Mouse (Mus musculus) mammary gland, adult 2 months (tissue): ENCODE data around the gene Kifap3. TPM values are rescaled to one million over a fixed set of nuclear protein-coding genes. Genes with fewer than 3 reads are reported as not detected.

Source experiments
- polyA plus RNA-seq: library from polyadenylated mRNA; depleted of rRNA; stranded (reverse); fragments of >200 nt; gene quantifications from 2 replicates; pipeline ENCODE4 v1.2.3, GENCODE M21; 2012; ENCODE audit warnings: low replicate concordance; rRNA removed

Gene Kifap3
- 3.1 and 5.8 TPM in 2 replicates for polyA plus RNA-seq

DNA sequence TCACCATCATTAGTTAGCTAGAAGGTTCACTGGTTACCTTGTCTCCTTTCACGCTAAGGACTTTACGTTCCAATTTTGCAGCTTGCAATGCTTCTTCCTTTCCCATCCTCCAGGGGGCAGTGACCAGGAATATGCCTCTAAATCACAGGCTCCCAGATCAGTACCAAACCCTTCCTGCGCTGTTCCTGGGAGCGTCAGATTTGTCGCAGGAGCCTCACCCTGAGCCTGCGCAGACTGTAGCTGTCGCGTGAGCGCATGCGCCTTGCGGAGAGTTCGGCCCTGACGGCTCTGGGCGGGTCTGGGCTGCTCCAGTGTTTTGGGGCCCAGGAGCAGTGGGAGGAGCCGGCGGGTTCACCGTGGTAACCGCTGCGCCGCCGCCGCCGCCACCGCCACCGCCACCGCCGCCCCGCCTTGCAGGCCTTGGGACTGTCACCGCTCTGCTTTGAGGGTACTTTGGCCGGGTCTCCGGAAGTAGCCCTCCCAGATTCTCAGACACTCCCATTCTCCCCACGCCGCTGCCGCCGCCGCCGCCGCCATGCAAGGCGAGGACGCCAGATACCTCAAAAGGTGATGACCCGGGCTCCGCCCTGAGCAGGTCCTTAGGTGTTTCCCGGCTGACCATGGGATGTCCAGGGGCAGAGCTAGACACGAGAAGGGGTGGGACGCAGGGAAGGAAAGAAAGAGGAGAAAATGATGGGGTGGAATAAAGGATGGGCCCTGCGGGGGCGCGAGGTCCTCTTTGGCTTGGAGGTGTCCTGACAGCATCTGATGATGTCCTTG is at the start of gene Kifap3:
Gene Kifap3 (plus strand): TSS at position 248 of the 780 bp plus-strand sequence.

DNA sequence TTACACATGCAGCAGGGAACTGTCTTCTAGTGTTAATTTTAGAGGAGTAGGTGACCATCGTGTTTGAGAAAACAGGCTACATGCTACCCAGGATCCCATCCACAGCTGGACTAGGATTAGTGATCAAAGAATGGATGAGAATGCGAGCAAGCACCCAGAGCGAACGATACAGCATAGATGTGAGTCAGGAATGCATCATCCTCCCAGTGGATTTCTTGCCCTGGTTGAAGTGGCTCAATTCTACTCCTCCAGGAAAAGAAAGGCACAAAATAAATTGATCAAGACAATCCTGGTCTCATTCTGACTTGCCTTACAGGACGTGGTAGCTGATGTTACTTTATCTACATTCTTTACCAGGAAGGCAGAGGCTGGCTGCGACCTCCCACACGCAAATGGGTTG is 149.5 kb downstream of the Kifap3 start, which contains the start of gene Scyl3:
Gene Scyl3 (plus strand): TSS at position 255 of the 400 bp plus-strand sequence.

Other genes with a start within 250 kb of the Kifap3 start
- gene Mettl11b, start 54.4 kb upstream of the Kifap3 start, polyA plus RNA-seq = 0.14 TPM in 1 of 2 replicates, not detected in the other
- 7.3 and 10.1 TPM in 2 replicates for gene Scyl3, start 149.5 kb downstream of the Kifap3 start, polyA plus RNA-seq
- 0.63 and 1.6 TPM in 2 replicates for gene BC055324, start 215.2 kb downstream of the Kifap3 start, polyA plus RNA-seq
- gene Mettl18, start 215.3 kb downstream of the Kifap3 start, polyA plus RNA-seq = 0.19 and 0.62 TPM in 2 replicates